Mouse (Mus musculus) forebrain, embryonic 11.5 days (tissue): ENCODE measurements at regions not wholly inside any gene's neighbourhood (a gene's known extent, or its start where the extent isn't known, plus 50 kb on each side); places are given as distances from the start of the nearest gene placed in this dataset.

Source experiments
- ATAC-seq: fragments of 200-750 bp; cut with Nextera tagmentation; replicated peaks from 2 replicates; pipeline ENCODE4 v1.8.0; 2017; ENCODE audit warnings: moderate TSS enrichment; ENCODE audit not compliant: low FRiP score
- DNase-seq: peaks from one replicate; pipeline ENCODE4 v3.0.0-alpha.2; 2017; ENCODE audit warnings: low spot score
- H3K27ac ChIP-seq: fragments of 300-500 bp; sonication (generic); 2 replicates; pipeline ENCODE4 v1.5.1; 2014; ENCODE audit warnings: low read depth, low read length
- H3K27me3 ChIP-seq: fragments of 300-500 bp; sonication (generic); 2 replicates; pipeline ENCODE4 v1.6.1; 2014; ENCODE audit warnings: mild to moderate bottlenecking, low read length, mixed read lengths; ENCODE audit not compliant: control insufficient read depth, insufficient read depth
- H3K36me3 ChIP-seq: fragments of 300-500 bp; sonication (generic); 2 replicates; pipeline ENCODE4 v1.6.1; 2014; ENCODE audit warnings: mild to moderate bottlenecking, low read length, moderate library complexity, mixed read lengths; ENCODE audit not compliant: control insufficient read depth, insufficient read depth
- H3K4me1 ChIP-seq: fragments of 300-500 bp; sonication (generic); replicated peaks from 2 replicates; pipeline ENCODE4 v1.6.1; 2014; ENCODE audit warnings: low read length, mixed read lengths; ENCODE audit not compliant: control insufficient read depth, insufficient read depth
- H3K4me2 ChIP-seq: fragments of 300-500 bp; sonication (generic); 2 replicates; pipeline ENCODE4 v1.6.1; 2014; ENCODE audit warnings: low read depth, mild to moderate bottlenecking, low read length, moderate library complexity, mixed read lengths; ENCODE audit not compliant: severe bottlenecking
- H3K4me3 ChIP-seq: fragments of 300-500 bp; sonication (generic); 2 replicates; pipeline ENCODE4 v1.5.1; 2014; ENCODE audit warnings: low read depth, low read length
- H3K9ac ChIP-seq: fragments of 300-500 bp; sonication (generic); 2 replicates; pipeline ENCODE4 v1.6.1; 2014; ENCODE audit warnings: low read length
- H3K9me3 ChIP-seq: fragments of 300-500 bp; sonication (generic); 2 replicates; pipeline ENCODE4 v1.6.1; 2016; ENCODE audit warnings: low read length, mixed read lengths; ENCODE audit not compliant: control insufficient read depth
- WGBS: fragments of 180-500 bp; shearing (Covaris S2); extraction: QIAGEN DNeasy Blood & Tissue Kit; methylation state at CpG from one replicate; pipeline ENCODE4 v1.1.7; 2014; 5-methylcytosine and 5-hydroxymethylcytosine counted together

- Histone ChIP-seq H3K4me3 (no peak overlapping the region), H3K9me3 (no peaks in the 10 kb centered on the region), H3K36me3 (no peaks in the 10 kb centered on the region), H3K27ac (no peak overlapping the region), H3K4me2 (no peak overlapping the region), H3K9ac (no peak overlapping the region), H3K27me3 (no peaks in the 10 kb centered on the region), H3K4me1 (no peaks in the 10 kb centered on the region)
- 84% methylated on average over 2 of the region's 2 CpGs for WGBS
- ATAC-seq (no peak), DNase-seq (no peak)
Observed at GRCm38 (mm10) chr11:79753491-79753890, 162.5 kb downstream of the Rab11fip4 start.

- WGBS: 55% methylated on average over 7 of the region's 7 CpGs
- no peak overlapping the region for H3K9ac ChIP-seq
- H3K36me3 ChIP-seq: no peaks in the 10 kb centered on the region
- DNase-seq (no peak), ATAC-seq (no peak)
- H3K4me2 ChIP-seq: no peak overlapping the region
- no peaks in the 10 kb centered on the region for H3K27me3 ChIP-seq
- no peaks in the 10 kb centered on the region for H3K4me1 ChIP-seq
- no peak overlapping the region for H3K4me3 ChIP-seq
- H3K27ac ChIP-seq: no peak overlapping the region
- H3K9me3 ChIP-seq: no peaks in the 10 kb centered on the region
Observed at GRCm38 (mm10) chr11:79752717-79753480, 161.9 kb downstream of the Rab11fip4 start.

DNA sequence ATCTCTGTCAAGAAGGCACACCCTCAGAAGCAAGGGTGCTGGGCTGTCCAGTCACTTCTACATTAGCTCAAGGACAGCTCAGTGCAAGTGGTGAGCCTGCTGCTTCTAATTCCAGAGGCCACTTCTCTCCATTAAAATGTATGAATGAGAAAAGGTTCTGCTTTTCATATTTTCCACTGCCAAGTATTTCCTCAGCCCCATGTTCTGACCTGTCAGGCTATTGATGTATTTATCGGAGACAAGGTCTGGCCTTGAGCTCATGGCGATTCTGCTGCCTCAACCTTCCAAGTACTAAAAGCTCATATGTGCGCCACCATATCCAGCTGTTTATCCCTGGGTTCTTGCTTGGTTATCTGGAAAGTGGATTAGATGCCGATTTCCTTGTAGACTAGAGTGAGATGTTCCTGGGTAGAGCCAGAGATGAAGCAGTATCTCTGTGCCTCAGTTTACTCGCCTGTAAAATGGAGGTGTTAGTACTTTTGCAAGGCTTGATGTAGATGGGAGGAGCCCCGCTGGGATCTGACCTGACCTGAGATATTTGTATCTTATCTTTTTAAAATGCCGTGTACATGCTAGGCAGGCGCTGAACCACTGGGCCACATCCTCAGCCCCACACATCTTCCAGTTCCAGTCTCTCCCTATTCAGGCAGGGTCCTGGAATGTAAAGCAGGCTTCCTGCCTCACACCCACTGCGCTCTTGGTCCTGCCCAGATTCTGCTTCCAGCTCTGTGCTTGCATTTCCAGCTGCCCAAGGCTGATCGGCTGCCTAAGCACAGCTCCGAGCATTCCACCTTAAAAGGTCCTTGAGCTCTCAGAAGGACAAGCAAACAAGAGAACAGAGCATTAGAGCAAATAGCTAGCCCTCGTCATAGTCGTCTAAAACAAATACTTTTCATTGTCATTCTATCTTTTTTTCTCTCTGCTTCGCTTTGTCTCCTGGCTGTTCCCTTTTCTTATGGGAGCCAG is 161.0 kb downstream of the Rab11fip4 start:
- WGBS: 68% methylated on average over 14 of the region's 14 CpGs
- Histone ChIP-seq H3K4me2 (no peak overlapping the region), H3K9me3 (no peaks in the 10 kb centered on the region), H3K9ac (no peak overlapping the region), H3K27ac (no peak overlapping the region), H3K36me3 (no peaks in the 10 kb centered on the region), H3K4me1 (no peaks in the 10 kb centered on the region), H3K27me3 (no peaks in the 10 kb centered on the region), H3K4me3 (no peak overlapping the region)
- no peak for DNase-seq
- ATAC-seq: no peak

DNA sequence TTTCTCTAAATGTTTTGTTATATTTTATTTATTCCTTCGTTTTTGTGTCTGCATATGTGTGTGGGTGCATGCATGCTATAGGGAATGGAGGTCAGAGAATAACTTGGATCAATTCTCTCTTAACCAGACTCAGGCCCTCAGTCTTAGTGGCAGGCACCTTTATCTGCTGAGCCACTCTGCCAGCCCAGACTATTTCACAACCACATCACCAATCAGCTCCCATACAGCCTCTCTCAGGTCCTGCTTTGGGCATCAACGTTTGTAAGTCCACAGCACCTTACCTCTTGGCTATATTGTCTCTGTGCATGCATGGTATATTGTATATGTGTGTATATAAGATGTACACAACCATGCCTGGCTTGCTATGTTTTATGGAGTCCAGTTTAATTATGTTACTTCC is 159.9 kb downstream of the Rab11fip4 start:
- H3K9me3 ChIP-seq: no peaks in the 10 kb centered on the region
- H3K27ac ChIP-seq: no peak overlapping the region
- 65% methylated on average over 2 of the region's 2 CpGs for WGBS
- no peaks in the 10 kb centered on the region for H3K27me3 ChIP-seq
- no peaks in the 10 kb centered on the region for H3K4me1 ChIP-seq
- no peaks in the 10 kb centered on the region for H3K36me3 ChIP-seq
- no peak overlapping the region for H3K4me2 ChIP-seq
- H3K4me3 ChIP-seq: no peak overlapping the region
- H3K9ac ChIP-seq: no peak overlapping the region
- no peak for ATAC-seq
- no peak for DNase-seq

DNA sequence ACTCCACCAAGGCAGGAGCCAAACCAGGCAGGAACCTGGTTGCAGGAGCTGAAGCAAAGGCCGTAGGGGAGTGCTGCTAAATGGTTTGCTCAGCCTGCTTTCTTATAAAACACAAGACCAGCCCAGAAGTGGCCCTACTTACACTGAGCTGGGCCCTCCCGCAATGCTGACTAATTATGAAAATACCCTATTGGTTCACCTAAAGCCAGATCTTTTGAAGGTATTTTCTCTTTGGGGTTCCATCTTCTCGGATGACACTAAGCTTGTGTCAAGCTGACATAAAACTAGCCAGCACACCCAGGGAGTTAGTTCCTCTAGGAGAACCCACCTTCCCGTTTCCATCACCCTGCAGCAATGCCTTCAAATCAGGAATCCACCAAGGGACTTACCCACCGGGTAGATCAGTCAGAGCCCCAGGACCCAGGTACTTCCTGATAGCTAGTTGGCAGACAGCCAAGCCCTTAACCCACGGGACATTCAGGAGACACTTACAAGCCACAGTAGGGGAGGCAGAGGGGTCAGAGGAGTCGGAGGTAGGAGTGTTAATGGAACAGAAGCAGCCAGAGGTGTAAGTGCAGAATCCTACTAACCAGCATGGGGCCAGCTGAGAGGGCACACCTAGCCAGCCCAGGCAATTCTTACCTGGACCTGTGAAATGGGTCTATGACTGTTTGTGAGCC is 158.9 kb downstream of the Rab11fip4 start:
- Histone ChIP-seq H3K27ac (no peak overlapping the region), H3K4me3 (no peak overlapping the region), H3K9me3 (no peaks in the 10 kb centered on the region), H3K9ac (no peak overlapping the region), H3K4me2 (no peak overlapping the region), H3K27me3 (no peaks in the 10 kb centered on the region), H3K36me3 (no peaks in the 10 kb centered on the region), H3K4me1 (no peaks in the 10 kb centered on the region)
- no peak for DNase-seq
- no peak for ATAC-seq
- 86% methylated on average over 7 of the region's 7 CpGs for WGBS

- no peaks in the 10 kb centered on the region for H3K36me3 ChIP-seq
- H3K9ac ChIP-seq: no peak overlapping the region
- no peak overlapping the region for H3K4me2 ChIP-seq
- H3K27me3 ChIP-seq: no peaks in the 10 kb centered on the region
- no peaks in the 10 kb centered on the region for H3K4me1 ChIP-seq
- no peak overlapping the region for H3K4me3 ChIP-seq
- no peak for ATAC-seq
- 96% methylated on average over 10 of the region's 10 CpGs for WGBS
- no peaks in the 10 kb centered on the region for H3K9me3 ChIP-seq
- DNase-seq: no peak
- H3K27ac ChIP-seq: no peak overlapping the region
Observed at GRCm38 (mm10) chr11:79749141-79749540, 158.1 kb downstream of the Rab11fip4 start.

- Histone ChIP-seq H3K4me1 (no peaks in the 10 kb centered on the region), H3K4me3 (no peak overlapping the region), H3K27ac (no peak overlapping the region), H3K4me2 (no peak overlapping the region), H3K9ac (no peak overlapping the region), H3K27me3 (no peaks in the 10 kb centered on the region), H3K36me3 (no peaks in the 10 kb centered on the region), H3K9me3 (no peaks in the 10 kb centered on the region)
- DNase-seq: no peak
- WGBS: 97% methylated on average over 7 of the region's 7 CpGs
- ATAC-seq: no peak
Observed at GRCm38 (mm10) chr11:79748606-79749125, 157.7 kb downstream of the Rab11fip4 start.

GRCm38 (mm10) chr11:79747801-79748200 is 156.8 kb downstream of the Rab11fip4 start:
- ATAC-seq: no peak
- Histone ChIP-seq H3K9ac (no peak overlapping the region), H3K4me3 (no peak overlapping the region), H3K9me3 (no peaks in the 10 kb centered on the region), H3K36me3 (no peaks in the 10 kb centered on the region), H3K4me1 (no peaks in the 10 kb centered on the region), H3K27ac (no peak overlapping the region), H3K4me2 (no peak overlapping the region), H3K27me3 (no peaks in the 10 kb centered on the region)
- DNase-seq: no peak
- 82% methylated on average over 6 of the region's 6 CpGs for WGBS
